Mouse (Mus musculus) kidney, embryonic 16.5 days (tissue): Measurements from ENCODE around the gene Gm11562. TPM values are rescaled to one million over a fixed set of nuclear protein-coding genes. Genes with fewer than 3 reads are reported as not detected.

Experiments used
- polyA plus RNA-seq: library from polyadenylated mRNA; unstranded; fragments of >200 nt; fragmentation: Nextera tagmentation; extraction: Ambion mirVana; gene quantifications from 2 replicates; pipeline ENCODE4 v1.2.1, GENCODE M21; 2015

The Gm11562 gene
- polyA plus RNA-seq, 1 experiment from 2014 or later: not detected

Other genes with a start within 250 kb of the Gm11562 start
- 0.12 and 0.35 TPM in 2 replicates for gene Krt28, start 245.5 kb downstream of the Gm11562 start, polyA plus RNA-seq
- gene Krt10, start 231.1 kb downstream of the Gm11562 start, polyA plus RNA-seq: 18.4 and 20.7 TPM in 2 replicates
- gene Krt12, start 198.2 kb downstream of the Gm11562 start, polyA plus RNA-seq: 0.09 TPM in 2 replicates
- 1.5 and 1.8 TPM in 2 replicates for gene Krt20, start 182.3 kb downstream of the Gm11562 start, polyA plus RNA-seq
- 22.2 and 22.3 TPM in 2 replicates for gene Krt23, start 127.3 kb downstream of the Gm11562 start, polyA plus RNA-seq
- gene Krt39, start 99.1 kb downstream of the Gm11562 start, polyA plus RNA-seq: 0.21 and 0.60 TPM in 2 replicates
- not detected in 2 replicates for gene Krt40, start 77.3 kb downstream of the Gm11562 start, polyA plus RNA-seq
- gene Krtap3-3, start 69.6 kb downstream of the Gm11562 start, polyA plus RNA-seq: not detected in 2 replicates
- not detected in 2 replicates for gene Krtap3-2, start 63.6 kb downstream of the Gm11562 start, polyA plus RNA-seq
- gene Gm11939, start 61.0 kb downstream of the Gm11562 start, polyA plus RNA-seq: not detected in 2 replicates
- gene Krtap3-1, start 53.8 kb downstream of the Gm11562 start, polyA plus RNA-seq: not detected in 2 replicates
- not detected in 2 replicates for gene Krtap1-5, start 39.4 kb downstream of the Gm11562 start, polyA plus RNA-seq
- gene Krtap1-4, start 36.8 kb downstream of the Gm11562 start, polyA plus RNA-seq: not detected in 2 replicates
- not detected in 2 replicates for gene Krtap1-3, start 29.1 kb downstream of the Gm11562 start, polyA plus RNA-seq
- not detected in 2 replicates for gene Krtap9-3, start 22.3 kb downstream of the Gm11562 start, polyA plus RNA-seq
- gene Gm11938, start 17.1 kb downstream of the Gm11562 start, polyA plus RNA-seq: not detected in 2 replicates
- gene Gm11937, start 10.2 kb downstream of the Gm11562 start, polyA plus RNA-seq: not detected in 2 replicates
- gene Krtap2-4, start 5.6 kb downstream of the Gm11562 start, polyA plus RNA-seq: not detected in 2 replicates
- gene Krtap4-1, start 7.8 kb upstream of the Gm11562 start, polyA plus RNA-seq: not detected in 2 replicates
- not detected in 2 replicates for gene Krtap4-2, start 14.6 kb upstream of the Gm11562 start, polyA plus RNA-seq
- gene Krtap4-7, start 23.7 kb upstream of the Gm11562 start, polyA plus RNA-seq: not detected in 2 replicates
- not detected in 2 replicates for gene Gm11555, start 29.8 kb upstream of the Gm11562 start, polyA plus RNA-seq
- gene Gm11563, start 38.5 kb upstream of the Gm11562 start, polyA plus RNA-seq: not detected in 2 replicates
- not detected in 2 replicates for gene Krtap4-6, start 45.5 kb upstream of the Gm11562 start, polyA plus RNA-seq
- gene Gm14190, start 70.3 kb upstream of the Gm11562 start, polyA plus RNA-seq: not detected in 2 replicates
- gene Gm14180, start 113.9 kb upstream of the Gm11562 start, polyA plus RNA-seq: not detected in 2 replicates
- gene Gm11595, start 152.5 kb upstream of the Gm11562 start, polyA plus RNA-seq: not detected in 2 replicates
- gene Krtap4-8, start 160.3 kb upstream of the Gm11562 start, polyA plus RNA-seq: not detected in 2 replicates
- not detected in 2 replicates for gene Krtap4-9, start 164.8 kb upstream of the Gm11562 start, polyA plus RNA-seq
- not detected in 2 replicates for gene Gm11596, start 173.0 kb upstream of the Gm11562 start, polyA plus RNA-seq
- not detected in 2 replicates for gene Gm11569, start 178.5 kb upstream of the Gm11562 start, polyA plus RNA-seq
- gene Gm11554, start 184.0 kb upstream of the Gm11562 start, polyA plus RNA-seq: not detected in 2 replicates
- not detected in 2 replicates for gene Krtap4-13, start 189.5 kb upstream of the Gm11562 start, polyA plus RNA-seq
- not detected in 2 replicates for gene Gm11564, start 195.2 kb upstream of the Gm11562 start, polyA plus RNA-seq
- not detected in 2 replicates for gene 2300003K06Rik, start 217.6 kb upstream of the Gm11562 start, polyA plus RNA-seq
- gene Krtap4-16, start 231.2 kb upstream of the Gm11562 start, polyA plus RNA-seq: not detected in 2 replicates
- not detected in 2 replicates for gene Gm11568, start 237.5 kb upstream of the Gm11562 start, polyA plus RNA-seq
- gene Gm11559, start 244.0 kb upstream of the Gm11562 start, polyA plus RNA-seq: not detected in 2 replicates